Mouse (Mus musculus) megakaryocyte, adult 5-6 weeks (primary cell): Measurements from ENCODE around the gene Akna. TPM values are rescaled to one million over a fixed set of nuclear protein-coding genes. Genes with fewer than 3 reads are reported as not detected.

Experiments used
- ATAC-seq: 2 replicates; pipeline ENCODE4 v1.8.0; 2016; ENCODE audit warnings: mild to moderate bottlenecking, inconsistent platforms; ENCODE audit not compliant: poor library complexity, severe bottlenecking
- total RNA-seq, 2 experiments: library from RNA; stranded (forward) in 1 of 2; stranded (reverse) in 1 of 2; fragments of 153-499, 151-499 nt in 1 of 2; fragments of 221-1000, 200-1000 nt in 1 of 2; gene quantifications; 2 replicates each; pipeline versions ENCODE4 v1.2.3 to v1.2.4; 2015 to 2017

The Akna gene
- total RNA-seq, 2 experiments from 2014 or later = 43.5 to 84.6 TPM

DNA sequence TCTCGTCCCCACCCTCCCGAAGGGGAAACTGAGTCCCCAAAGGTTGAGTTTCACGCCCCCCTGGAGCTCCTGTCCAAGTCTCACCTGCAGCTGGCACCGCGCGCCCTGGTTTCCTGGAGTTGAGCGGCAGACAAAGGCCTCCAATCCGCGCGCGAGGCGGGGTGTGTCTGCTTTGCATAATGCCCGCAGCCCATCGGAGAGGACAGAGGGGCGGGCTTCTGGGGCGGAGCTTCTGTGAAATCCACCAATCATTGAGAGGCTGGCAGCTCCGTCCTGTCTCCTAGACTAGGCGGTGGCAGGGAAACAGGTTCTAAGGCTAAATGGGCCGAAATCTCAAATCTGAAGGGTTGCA lies 7.4 kb upstream of the Akna start:
- ATAC-seq = peak; percentile 85

DNA sequence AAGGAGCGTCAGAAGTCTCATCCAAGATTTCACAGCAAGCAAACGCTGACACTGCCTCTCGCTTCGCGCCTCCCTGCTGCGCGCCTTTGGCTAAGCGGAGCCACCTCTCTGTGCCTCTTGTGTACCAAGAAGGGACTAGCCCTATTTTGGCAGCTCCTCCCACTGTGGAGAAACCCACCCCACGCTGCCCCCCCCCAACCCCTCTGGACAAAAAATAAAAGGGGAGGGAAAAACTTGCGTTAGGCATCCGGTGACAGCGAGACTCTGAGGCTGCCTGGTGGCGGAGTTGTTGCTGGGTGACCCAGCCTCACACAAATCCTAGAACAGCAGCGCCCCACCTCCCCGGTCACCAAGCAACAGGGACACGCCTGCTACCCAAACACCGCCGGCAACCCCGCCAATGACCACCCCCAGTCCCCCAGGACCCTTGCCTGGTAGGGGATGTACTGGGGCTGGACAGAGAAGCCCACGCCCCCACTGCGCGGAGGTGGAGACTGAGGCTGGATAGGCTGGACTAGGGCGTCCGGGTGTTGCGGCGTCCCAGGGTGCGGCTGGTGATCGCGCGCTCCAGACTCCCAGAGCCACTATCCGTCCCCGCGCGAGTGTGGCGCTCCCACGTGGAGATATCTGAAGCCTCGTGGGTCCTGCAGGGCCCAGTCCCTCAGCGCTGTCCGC lies 6.9 kb upstream of the Akna start:
- peak; percentile 60 for ATAC-seq

DNA sequence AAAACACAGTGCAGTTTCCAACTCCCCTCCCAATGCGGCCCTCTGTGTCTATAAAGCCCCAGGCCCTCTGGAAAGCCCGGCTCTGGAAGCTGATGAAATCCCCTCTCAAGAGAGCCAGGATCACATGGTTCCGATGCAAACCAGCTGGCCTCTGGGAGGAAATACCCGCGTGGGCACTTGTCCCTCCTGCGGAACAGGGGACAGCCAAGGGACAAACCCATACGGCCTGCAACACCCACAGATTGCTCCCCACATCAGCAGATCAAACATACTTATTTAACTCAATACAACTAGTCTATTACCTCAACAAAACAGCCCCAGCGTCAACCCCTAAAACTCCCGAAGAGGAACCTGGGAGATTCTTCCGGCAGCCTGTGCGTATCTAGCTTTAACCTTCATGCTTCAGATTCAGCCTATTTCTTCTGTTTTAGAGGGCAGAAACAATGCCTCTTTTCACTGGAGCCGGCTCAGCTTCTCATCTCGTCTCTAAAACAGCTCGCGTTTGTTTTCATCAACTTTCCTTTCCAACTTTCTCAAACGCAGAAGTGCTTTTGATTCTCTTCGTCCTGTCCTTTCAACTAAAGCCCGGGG lies 6.3 kb upstream of the Akna start:
- no peak for ATAC-seq

DNA sequence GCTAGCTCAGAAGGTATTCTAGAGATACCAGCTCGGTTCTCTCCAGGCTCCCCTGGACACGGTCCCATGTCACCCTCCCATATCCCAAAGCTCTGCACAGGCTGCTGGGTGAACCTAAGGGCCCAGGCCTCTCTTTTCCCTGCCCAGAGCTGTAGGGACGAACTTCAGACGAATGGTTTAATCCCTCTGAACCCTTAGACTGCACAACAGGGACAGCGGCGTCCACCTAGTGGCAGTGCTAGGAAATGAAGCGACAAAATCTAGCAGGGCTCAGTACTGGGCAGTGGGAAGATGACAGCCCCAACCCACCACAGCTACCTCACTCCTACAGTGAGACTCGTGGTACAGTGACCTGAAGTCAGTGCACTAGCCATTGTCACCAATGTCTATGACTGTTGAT lies 5.5 kb upstream of the Akna start:
- ATAC-seq = peak; percentile 50

DNA sequence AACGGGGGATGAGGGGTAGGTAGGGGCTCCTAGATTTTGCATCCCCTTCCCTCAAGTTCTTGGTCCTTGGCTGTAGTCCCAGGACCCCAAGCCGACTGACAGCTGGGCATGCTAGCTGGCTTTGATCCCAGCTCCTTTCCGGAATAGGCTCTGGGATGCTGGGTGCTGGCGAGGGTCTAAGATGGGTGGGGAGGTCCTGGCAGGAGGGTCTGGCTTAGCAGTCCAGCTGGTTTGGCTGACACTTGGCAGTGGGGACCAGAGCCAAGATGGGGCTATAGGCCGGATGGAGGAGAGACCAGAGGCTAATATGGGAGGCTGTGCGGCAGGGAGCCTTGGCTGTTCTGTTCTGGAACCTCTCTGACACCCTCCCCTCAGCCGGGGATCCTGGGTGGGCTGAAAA lies 5.1 kb upstream of the Akna start:
- ATAC-seq = no peak

DNA sequence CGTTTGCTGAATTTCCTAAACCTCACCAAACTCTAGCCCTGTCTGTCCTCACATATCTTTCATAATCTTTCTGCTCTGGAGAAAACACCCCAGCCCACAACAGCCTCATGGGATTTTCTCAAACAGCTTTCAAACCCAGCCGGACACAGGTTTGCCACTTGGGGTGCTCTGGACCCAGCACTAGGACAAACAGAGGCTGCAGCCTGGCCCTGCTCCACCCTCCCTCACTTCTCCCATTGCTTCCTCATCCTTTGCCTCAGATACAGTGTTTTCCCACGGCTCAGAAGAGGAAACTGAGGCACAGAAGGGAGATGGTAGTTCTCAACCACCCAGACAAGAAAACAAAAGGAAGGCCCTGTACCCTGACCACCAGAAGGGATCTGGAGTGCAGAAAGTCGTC lies 2.5 kb upstream of the Akna start:
- no peak for ATAC-seq

DNA sequence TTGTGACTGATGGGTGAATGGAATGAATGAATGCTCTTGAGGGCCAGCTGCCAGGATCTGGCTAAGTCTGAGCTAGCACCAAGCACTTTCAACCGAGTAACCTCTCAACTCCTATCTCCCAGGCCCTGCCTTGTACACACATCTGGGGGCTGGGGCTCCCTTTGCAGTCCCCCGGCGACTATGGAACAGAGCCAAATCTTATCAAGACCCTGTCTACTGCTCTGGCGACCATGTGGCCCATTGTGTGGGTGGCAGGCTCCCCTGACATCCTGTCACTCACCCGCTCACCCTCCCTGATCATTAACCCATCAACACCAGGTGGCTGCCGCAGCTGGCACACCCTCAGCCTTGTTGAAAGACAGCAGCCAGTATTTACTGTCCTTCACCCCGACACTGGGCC lies 1.9 kb upstream of the Akna start:
- no peak for ATAC-seq

DNA sequence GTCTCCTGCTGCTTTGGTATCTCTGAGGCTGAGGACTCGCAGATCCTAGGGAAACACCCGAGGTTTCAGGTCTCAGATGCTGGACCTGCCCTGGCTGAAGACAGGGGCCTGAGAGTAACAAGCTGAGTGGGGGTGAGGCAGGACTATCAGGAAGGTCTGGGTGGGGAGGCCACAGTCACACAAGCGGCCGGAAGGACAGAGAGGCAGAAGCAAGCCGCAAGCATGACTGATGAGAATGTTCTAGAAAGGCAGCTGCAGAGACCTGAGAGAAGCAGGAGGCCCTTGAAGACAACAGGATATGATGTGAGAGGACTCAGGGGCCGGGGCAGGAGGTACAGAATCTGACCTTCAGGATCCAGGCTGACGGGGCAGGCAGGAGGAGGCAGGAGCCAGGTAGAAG lies 1.1 kb upstream of the Akna start:
- ATAC-seq = peak; percentile 4; the same call in 1 of the 2 replicates

DNA sequence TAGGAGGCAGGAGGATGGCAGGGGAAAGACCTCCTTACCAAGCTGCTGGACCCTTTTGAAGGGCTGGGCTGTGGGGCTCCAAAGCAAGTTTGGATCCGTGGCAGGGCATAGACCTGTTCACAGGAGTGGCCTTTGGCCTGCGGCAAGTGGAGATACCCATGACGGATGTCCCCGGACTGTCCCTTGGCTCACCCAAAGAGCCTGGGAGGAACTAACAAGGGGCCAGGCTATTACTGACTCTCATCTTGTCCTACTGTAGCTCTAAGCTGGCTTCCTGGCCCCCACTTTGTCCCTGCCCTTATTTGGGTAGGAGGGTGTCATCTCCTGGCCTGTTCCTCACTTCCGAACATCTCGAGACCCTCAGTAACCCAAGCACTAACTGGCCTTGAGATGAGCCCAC lies 596 bp downstream of the Akna start:
- no peak for ATAC-seq

DNA sequence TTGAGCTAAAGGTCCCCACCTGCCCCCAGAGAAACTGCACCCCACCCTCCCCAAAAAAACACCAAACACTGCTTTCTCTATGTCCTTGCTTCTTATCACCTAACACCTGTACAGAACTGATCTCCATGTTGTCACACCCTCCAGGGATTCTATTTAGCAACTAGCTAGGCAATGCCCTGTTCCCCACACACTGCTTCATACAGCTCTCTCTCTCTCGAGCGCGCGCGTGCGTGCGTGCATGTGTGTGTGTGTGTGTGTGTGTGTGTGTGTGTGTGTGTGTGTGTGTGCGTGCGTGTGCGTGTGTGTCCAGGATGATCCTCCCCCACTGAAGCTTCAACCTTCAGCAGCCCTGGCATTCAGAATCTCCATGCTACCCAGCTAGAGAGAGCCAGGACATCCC lies 1.1 kb downstream of the Akna start:
- ATAC-seq = no peak

DNA sequence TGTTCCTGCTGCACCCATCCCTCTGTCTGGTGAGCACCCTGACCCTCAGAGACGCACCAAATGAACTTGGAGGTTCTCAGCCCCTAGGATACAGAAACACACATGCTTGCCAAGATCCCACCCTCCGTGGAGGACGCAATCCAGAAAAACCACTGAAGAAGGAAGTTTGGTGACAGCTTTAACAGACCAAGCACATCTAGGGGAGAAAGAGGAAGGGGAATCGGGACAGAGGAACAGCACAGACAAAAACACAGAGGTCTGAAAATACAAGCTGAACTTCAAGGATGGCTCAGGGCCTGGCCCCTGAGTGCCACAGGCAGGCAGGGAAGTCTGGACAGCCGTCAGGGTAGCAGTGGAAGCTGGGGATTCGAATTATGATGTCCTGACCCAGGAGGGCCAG lies 1.5 kb downstream of the Akna start:
- peak; percentile 10 for ATAC-seq

DNA sequence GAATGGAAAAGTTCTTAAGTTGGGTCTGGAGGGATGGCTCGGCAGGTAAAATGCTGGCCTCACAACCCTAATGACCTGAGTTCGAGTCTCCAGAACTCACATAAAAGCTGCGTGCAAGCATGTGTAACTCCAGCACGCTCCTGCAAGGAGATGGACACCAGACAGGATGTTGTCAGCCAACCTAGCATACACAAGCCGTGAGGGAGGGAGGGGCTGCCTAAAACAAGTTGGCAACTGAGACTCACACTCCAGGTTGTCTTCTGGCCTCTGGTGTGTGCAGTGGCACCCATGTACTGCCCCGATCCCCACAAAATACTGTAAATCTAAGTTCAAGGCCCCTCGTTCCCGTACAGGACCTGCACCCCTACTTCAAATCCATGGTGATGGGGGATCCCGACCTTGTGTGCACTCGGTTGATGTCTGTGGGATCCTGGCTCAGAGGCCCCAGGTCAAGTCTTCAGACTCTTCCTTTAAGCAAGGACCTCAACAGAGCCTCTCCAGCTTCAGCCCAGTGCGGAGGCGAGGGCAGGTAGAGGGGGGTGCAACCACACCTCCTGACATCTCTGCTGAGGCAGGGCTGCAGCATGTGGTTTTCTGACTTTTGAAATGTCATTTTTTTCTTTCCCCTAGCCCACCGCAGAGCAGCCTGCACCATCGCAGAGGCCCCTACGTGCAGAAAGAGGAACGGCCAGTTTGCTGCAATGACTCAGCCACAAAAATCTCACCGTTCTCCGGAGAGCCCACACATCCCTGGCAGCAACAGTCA lies 2.4 kb downstream of the Akna start:
- peak; percentile 31 for ATAC-seq

DNA sequence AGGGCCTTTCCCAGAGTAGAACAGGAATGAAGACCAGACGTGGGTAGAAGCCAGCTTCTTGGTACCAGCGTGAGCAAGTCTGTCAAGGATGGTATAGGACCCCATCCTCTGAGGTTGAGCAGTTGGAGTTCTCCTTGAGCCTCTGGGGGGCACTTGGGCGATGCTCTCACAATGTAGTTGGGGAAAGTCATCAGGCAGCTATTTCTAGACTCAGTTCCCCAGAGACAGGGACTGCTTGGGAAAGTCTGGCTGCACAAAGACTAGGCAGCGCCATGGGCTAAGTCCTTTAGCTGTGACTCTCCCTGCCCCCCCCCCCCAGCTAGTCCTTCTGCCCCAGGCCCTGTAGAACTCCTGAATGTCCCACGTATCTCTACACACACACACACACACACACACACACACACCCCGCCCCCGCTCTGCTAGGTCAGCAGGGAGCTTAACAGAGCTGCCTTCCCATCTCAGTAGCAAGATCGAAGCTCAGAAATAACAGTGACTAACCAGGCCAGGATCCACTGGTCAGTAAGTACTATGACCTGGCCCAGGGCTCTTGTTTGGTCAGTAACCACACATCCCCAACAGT lies 3.4 kb downstream of the Akna start:
- ATAC-seq = no peak

DNA sequence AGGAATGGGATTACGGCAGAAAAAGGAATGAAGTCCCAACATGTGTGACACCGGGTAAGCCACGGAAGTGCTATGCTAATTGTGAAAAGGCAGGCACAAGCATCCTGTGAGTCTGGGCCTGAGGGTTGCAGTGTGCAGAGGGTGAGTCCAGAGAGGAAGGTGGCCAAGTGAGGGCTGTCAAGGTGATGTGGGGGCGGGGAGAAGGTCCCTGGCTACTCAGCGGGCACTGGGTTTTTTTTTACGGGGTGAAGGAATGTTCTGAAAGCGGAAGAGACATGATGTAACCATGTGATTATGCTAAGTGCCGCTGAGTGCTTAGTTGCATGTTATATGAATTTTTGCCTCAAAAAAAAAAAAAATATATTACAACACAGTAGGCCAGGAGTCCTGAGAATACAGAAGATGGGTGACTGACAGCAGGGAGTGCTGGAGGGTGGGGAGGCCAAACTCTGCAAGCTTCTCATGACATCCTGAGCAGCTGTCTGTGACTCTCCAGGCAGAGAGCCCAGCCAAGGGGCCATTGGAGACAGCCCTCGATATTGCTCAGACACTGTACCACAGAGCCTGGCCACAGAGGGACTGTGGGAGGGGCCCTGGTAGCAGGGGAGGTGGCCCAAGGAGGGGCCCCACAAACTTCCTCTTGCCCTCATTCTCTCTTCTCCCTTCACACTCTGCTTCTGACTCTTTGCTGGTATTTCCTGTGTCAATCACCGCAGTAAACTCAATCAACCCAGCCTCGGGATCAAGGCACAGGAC lies 4.1 kb downstream of the Akna start:
- peak; percentile 55 for ATAC-seq

DNA sequence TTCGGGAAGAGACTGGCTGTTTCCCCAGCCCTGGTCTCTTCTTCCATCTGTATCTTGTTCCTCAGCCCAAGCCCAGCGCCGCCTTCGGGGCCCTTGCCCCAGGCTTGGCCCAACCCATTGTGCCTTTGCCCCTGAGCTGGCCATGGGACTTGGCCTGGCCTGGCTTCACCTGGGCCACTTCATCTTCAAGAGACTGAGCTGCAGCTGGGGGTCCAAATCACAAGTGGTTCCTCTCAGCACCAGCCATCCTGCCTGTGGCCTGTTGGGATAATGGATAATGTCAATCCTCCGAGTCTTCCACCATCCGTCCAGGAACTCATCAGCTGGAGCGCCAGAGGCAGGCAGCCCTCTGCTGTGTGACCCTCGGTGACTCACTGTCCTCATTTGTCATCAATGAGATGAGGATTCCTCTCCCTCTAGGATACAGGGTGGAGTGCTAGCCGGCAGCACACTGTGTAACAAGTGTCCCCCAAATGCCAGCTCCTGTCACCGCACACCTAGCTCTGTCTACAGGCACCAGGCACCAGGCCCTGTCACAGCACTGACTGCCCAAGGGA lies 5.1 kb downstream of the Akna start:
- ATAC-seq = no peak

DNA sequence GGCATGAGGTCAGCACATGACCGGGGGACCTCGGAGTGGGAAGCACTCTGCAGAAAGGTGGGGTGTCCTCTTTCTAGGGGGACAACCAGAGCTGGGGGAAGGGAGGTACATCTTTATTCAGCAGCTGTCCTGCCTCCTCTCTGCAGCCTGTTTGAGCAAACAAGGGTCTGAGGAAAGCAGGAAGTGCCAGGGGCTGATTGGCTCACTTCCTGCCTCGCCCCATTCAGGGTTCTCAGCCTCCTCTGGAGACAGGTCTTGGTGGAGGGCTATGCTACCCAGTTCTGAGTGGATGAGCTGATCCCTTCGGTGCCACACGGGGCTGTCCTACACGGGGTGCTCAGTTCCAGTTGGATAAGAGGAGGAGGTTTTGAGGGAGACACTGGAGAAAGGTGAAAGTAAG lies 11.8 kb downstream of the Akna start:
- peak; percentile 86 for ATAC-seq

DNA sequence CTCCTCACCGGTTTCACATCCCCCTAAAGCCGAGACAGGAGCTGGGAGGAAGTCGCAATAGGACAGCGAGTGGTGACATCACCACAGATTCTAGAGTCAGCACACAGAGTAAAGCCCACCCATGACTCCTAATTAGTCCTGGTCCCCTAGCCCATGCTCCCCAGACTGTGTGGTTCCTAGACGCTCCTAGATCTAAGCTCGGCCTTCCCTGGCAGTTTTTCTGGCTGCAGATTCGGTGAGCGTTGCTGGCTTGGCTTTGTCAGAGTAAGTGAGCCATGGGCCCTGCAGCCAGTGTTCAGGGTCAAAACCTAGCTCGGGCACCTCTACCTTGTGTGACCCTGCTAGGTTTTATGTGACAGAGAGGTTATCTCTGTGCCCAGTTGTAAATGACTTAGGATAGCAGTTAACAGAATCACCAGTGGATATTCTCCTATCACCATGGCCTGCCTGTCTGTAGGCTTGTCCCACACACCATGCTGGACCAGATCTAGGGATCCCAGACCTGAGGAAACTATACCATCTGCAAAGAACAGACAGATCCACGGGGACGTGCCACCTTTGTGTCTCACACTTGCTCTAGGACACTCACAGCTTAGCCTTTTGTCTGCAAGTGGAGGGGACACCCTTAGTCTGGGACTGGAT lies 13.1 kb downstream of the Akna start:
- ATAC-seq = peak; percentile 44

DNA sequence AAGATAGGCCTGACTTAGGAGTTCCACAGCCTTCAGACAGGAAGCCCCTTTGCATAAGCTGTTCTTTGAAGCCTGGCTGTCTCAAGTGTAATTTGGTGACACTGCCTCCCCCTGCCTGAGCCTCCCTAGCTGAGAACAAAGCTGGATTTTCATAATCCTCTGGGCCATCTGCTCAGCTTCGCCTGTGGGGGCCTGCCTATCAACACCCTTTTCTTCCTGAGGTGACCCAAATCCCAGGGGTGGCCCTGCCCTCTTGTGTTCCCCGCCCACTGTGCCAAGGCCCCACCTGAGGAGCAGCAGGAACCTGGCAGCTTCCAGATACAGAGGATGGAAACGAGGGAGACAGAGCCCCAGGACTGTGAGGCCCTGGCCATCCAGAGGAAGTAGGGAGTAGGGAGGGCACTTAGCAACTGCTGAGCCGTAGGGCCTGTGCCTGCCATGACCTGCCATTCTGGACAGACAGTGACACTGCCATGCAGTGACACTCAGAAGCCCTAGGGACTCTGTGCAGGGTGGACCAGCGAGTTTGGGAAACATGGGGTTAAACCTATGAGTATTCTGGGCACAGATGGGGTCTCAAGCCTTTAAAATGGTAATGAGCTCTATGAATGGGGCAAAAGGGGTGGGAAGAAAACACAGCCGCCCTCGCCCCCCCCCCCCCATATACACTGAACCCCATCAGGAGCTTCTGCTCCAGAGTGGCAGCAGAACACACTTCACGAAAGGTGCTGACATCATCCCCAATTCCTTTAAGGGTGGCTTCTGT lies 13.8 kb downstream of the Akna start:
- no peak for ATAC-seq

DNA sequence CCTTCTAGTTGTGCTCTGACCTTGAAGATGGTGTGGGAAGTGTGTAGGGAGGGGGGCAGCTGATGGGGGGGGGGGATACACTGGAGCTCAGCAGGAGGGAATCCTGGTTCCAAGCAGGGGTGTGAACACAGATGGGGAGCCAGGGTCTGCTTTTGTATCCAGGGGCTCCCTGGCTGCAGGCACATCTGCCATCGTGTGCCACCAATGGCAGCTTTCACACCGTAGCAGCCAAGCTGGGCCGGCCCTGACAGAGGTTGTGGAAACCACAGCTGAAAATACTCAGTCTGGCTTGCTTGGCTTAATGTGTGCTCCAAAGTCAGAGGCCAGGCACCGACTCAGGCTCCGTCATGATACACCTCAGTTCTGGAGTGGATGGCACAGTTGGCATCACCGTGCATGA lies 15.1 kb downstream of the Akna start:
- ATAC-seq = no peak

DNA sequence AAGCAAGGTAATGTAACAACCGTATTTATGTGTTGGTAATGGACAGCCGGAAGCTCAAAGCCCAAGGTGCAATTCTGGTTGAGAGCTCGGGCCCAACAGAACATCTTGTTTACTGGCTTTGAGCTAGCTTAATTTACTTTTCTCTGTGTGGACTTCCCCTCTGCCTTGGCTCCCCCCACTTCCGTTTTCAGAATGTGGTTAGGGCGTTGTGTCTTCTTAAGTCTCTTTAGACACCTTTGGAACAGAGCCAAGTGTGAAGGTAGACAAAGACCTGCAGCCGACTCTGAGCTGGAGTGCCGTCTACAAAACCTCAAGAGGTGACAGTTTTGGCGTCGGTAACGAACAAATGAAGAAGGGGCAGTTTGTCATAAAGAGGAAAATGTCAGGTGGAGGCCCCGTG lies 17.4 kb downstream of the Akna start:
- ATAC-seq = peak; percentile 73
